Mouse (Mus musculus): ENCODE data around the gene Mapkapk2.
"Not testable (repeated sequence)": the region's sequence is repeated elsewhere in the genome, so short reads cannot be mapped to it uniquely, and the experiment has no call there.

Mapkapk2 gene

DNA sequence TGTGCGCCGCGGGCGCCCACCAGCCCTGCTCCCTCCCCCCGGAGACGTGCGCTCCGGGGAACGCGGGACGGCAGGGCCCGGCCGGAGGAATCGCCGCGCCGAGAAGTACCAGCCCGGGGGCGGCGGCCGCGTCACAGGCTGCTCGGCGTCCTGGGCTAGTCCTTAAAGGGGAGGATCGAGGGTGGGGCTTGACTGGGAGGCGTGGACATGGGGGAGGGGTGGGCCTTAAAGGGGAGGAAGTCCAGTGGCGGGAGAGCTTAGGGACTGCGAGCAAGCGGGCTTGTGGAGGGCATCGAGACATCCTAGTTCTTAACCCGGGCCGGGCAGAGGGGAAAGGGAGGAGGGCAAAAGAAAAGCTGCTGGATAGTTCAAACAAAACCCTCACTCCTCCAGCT lies at the start of gene Mapkapk2:
Gene Mapkapk2, minus strand, starts transcription at position 127 of the 395 bp plus-strand sequence.
- peak; percentile 95 for DNase-seq (ENCODE audit: low spot score)

DNA sequence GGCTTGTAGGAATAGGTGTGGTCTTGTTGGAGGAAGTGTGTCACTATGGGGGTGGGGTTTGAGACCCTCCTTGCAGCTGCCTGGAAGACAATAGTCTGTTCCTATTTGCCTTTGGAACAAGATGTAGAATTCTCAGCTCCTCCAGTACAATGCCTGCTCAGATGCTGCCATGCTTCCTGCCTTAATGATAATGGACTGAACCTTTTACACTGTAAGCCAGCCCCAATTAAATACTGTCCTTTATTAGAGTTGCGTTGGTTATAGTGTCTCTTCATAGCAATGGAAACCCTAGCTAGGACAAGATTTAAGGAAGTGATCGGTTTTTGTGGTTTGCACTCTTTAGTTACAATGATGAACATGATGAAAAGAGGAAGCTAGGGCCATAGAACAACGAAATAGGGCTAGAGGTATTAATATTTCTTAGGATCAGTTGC lies 48.6 kb upstream of the Mapkapk2 start:
- DNase-seq (ENCODE audit: low spot score): no peak

DNA sequence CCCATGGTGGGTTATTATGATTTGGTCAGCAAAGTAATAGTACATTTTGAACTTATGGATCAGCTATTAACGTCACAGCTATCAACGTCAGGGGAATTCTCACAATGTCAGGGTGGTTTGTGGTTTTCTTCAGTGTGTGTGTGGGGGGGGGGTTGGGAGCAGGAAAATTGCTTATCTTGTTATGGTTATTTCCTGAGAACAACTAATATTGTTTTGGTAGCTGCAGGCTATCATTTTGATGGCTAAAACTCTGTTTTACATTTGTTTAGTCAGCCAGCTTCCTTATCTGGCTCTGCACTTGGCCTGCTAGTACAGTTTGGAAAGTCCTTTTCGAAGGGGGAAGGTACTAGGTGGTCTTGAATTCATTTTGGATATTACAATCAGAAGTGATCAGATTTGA lies 47.6 kb upstream of the Mapkapk2 start:
- DNase-seq (ENCODE audit: low spot score): not testable (repeated sequence)

DNA sequence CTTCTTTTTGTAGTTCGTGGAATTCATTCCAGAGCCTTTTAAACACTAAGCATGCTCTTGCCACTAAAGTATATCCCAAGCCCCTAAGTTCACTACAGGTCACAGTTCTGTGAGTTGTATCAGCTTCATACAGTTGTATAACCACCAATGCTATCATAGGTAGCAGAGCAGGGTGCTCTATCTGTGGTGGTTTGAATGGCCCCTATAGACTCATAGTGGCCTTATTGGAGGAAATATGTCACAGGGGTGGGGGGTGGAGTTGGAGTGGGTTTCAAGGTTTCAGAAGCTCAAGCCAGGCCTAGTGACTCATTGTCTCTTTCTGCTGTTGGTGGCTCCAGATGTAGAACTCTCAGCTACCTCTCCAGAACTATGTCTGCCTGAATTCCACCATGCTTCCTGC lies 44.8 kb upstream of the Mapkapk2 start:
- no peak for DNase-seq (ENCODE audit: low spot score)

DNA sequence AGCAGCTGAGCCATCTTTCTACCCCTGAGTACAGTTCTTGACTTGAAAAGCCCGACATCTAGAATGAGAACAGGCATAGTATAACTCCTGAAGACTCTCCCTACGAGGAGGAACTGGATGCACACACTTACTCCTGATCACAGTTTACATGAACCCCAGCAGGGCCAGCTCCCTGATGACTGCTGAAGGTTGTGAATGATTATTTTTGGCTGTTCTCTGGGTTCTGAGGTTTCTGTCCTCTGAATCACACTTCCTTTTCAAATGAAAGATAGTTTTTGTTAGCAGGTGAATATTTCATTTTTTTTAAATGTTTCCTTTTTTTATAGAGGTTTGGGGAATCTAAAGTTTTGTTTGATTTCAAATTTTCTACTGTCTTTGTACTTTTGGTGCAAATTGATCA lies 43.8 kb upstream of the Mapkapk2 start:
- DNase-seq (ENCODE audit: low spot score): no peak

DNA sequence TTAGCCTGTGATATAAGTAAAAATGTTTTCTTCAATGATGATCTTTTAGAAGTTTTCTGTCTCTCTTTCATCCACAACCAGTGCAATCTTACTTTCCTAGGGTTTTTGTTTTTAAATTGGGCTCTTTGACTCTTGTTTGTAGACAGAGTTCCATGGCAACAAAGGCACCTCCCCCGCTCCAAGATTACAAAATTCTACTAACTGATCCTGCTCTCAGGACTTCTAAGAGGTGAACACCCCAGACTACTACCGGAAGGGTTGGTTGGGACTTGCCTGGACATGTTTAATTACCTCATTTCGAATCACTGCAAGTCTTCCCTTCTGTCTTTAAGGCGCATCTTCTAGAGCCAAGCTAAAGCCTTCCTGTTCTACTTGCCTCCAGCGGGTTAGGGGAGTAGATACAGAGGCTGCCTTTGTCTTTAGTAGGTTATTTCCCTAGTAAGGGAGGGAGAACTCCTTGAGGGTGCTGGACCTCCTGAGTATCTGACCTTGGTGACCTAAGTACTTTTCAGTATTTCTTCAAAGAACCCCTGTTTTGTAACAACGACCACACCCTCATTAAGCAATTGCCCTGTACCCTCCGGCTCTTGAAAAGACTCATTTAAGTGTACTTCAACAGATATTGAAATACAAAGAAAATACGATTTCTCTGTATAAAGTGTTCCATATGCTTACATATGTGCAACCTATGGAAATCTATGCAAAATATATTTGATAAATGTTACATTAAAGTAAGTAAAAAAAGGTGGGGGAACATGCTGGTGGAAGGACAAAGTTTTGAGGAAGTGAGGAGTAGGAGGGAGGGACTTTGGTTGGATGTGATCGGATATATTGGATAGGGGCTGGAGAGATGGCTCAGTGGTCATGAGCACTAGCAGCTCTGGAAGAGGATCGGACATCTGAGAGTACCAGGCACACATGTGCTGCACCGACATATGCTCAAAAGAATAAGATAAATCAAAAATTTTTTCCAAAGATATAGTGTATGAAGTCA lies 41.8 kb upstream of the Mapkapk2 start:
- peak; percentile 23 for DNase-seq (ENCODE audit: low spot score)

DNA sequence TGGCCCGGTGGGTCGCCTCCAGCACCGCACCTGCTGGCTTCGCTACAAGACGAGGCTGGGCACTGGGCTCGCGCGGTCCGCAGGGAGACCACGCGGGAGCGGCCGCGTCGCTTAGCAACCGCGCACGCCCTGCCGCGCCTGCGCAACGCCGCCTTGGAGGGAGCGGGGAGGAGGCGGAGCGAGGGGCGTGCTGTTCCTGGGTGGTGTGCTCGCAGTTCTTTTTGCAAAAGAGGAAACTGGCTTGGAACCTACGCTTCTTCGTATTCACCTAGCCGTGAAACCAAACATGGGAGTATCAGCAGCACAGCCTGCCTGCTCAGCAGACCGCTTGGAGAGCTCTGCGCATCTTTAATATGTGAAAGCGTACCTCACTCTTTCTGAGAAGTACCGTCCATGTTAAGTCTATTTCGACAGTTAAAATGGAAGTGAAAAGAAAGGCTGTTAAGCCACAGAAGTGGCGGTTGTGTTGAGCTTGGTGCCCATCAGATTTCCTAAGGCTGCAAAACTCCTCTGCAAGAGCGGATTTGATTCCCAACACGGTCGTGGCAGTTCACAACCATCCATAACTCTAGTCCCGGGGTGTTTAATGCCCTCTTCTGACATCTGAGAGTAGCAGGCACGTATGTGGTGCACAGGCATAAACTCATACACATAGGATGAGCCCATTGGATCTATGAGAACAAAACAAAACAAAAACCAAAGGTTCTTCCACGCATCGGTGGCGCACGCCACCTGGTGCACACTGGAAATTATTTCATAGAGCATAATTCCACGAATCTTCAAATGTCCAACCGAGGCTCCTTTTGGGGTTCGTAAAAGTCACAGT lies 40.8 kb upstream of the Mapkapk2 start, which contains the start of gene Dyrk3:
Gene Dyrk3, minus strand, starts transcription at position 150 of the 826 bp plus-strand sequence.
- DNase-seq (ENCODE audit: low spot score): peak; percentile 98

DNA sequence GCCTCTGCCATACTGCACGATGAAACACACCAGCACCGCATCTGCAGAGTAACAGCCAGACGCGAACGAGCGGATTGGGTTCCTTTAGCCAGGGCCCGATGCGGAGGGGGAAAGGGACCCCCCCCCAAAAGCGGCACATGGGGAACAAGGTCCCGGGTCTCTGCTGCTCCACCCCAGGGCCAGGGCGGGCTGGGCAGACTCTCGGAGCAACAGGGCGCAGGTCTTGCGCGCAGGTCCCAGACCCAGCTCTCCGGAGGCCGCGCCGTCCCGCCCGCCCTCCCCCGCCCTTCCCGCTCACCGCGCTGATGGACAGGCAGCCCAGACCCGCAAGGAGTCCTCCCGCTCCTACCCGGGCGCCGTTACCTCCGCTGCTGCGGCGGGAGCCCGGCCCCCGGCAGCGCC lies 40.1 kb upstream of the Mapkapk2 start:
- DNase-seq (ENCODE audit: low spot score): peak; percentile 53

DNA sequence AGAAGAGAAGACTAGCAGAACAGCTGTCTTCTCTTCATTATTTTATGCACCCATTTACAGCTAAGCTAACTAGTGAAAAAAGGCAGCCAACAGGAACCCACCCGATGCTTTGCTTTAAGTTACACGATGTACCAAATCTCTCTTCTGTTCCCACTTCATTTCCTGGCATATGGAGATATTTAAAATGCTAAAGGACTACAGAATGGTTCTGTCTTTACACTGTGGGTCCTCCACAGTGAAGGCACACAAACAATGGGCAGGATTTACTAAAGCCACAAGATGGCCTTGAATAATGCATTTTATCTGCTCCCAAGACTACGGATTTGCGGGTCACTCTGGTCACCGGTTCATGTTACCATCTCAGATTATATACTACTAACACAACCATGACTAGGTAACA lies 39.5 kb upstream of the Mapkapk2 start:
- DNase-seq (ENCODE audit: low spot score): peak; percentile 37

DNA sequence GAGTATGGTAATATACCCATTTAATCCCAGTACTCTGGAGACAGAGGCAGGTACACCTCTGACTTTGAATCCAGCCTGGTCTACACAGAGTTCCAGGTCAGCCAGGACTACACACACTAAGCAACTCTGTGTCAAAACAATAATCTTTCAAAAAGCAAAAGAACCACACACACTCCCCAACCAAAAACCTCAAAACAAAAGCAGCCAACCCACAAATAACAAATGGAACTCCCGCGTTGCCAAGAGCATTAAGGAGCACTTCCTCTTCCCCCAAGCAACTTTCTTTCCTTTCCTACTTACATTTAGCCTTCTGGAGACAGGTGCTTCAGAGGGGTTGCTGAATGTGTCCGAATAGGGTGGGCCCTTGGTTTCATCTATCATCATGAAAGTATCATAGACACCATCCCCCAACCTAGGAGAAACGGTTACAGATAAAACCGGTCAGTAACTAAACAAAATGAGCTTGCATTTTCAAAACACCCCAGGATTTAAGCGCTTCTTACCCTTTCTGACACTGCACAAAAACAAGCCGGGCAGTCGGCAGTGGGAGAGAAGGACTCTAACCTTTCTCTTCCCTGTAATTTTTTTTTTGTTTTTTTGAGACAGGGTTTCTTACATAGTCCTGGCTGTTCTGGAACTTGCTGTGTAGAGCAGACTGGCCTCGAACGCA lies 38.5 kb upstream of the Mapkapk2 start:
- no peak for DNase-seq (ENCODE audit: low spot score)

DNA sequence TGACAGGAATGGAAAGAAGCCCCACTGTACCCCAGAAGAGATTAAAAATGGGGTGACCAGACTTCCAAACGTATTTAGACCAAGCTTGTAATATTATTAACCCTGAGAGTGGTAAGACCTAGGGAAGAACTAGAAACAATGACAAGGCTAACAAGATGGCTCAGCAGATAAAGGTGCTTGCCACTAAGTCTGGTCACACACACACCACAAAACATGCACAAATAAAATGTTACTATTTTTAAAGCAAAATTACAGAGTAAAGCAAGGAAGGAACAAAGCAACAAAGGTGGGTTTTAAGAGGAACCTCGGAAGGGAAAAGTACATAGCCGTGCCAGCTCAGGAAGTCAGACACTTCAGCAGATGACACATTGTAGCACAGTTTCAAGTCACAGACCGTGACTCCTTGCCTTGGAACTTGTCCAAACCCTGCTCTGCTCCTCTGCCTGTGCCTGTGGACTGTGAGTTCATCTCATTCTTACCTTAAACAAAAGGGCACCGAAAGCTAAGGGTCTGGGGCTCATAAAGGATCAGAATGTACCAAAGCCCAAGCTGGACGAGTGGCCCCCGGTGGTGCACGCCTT lies 37.4 kb upstream of the Mapkapk2 start:
- no peak for DNase-seq (ENCODE audit: low spot score)

DNA sequence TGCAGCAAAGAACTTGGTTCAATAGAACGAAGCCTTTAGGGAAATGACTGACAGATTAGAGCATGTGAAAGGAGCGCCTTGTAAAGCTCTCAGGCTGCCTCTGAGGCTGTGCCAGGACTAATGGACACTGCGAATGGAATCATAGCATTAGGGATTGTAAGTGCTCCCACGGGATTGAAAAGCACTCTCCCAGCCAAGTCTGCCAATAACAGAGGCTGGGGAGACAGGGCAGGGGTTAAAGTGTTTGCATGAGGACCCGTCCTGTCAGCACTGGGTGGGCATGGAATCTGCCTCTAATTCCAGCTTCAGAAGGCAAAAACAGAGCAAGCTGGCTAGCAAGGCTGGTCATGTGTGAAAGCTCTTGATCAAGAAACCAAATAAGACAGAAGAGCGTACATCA lies 36.6 kb upstream of the Mapkapk2 start:
- DNase-seq (ENCODE audit: low spot score): no peak

DNA sequence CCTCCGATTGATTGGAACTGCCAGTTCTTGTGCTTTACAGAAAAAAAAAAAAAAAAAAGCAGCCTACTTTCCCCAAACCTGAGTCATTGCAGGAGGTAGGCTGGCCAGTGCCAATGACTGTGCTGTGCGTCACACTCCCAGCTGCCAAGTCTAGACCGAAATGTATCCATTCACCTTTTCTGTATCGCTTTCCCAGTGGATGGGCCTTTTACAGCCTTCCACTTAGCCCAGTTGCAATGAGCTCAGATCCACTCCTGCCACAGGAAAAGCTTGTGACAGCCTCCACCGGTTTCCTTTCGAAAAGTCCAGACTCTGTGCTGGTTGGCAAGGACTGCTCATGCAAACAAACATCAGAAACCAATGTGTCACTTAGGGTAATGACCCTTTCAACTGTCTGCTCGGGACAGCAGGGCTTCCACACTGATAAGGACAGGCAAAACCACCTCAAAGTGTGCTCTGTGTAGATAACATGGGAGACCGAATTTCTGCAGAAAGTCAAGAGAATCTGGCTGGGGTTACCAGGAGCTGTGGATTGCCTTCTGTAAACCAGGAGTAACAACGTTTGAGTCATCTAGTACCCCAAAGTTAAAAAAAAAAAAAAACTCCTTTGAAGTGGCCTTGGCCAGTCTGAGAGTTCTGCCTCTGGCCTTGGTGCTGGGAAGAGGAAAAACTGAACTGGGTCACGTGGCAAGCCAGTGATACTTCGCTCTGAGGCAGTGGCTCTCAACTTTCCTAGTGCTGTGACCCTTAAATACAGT lies 28.5 kb upstream of the Mapkapk2 start:
- no peak for DNase-seq (ENCODE audit: low spot score)

DNA sequence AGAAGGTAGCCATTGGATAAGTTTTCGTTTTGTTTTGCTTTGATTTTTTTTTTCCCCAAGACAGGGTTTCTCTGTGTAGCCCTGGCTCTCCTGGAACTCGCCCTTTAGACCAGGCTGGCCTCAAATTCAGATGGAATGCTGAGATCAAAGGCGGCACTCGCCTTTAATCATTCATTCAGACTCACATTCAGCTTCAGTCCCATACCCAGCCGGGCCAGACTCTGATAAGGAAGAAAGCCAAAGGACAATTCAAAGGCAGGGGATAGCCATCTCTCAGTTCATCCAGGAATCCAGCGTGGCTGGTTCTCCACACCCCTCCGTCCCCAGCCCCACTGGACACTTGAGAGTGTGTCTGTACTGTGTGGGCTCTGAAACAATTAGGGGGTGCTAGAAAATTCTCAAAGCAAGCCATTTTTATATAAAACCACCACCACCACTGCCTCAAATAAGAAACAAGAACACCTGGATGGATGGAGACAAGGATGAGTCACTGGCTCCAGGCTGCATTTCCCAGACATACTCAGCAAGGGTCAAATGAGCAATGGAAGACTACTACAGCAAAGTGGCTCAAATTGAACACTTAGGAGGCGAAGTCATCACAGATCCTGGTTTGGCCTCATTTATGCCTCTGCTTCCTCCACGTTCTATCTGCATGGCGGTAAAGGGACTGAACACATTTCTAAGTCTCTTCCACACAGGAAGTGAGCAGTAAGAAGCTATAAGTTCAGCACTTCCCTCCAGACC lies 26.1 kb upstream of the Mapkapk2 start:
- DNase-seq (ENCODE audit: low spot score): no peak

DNA sequence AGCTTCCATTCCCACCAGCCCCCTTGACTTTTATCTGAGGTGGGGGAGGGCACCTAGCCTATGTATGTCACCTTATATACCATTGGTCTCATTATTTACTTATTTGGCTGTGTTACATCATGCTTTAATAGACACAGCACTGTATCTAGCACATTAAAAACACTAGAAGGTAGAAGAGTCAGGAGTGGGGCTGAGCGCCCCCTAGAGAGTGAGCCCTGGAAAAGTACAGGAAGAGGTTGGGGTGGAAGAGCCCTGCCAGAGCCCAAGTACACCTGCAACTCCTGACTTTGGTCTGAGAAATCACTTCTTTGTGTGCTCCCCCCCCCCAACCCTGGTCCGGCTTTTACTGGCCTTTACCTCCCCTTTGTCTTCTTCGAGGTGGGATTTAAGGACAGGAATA lies 24.4 kb upstream of the Mapkapk2 start:
- no peak for DNase-seq (ENCODE audit: low spot score)

DNA sequence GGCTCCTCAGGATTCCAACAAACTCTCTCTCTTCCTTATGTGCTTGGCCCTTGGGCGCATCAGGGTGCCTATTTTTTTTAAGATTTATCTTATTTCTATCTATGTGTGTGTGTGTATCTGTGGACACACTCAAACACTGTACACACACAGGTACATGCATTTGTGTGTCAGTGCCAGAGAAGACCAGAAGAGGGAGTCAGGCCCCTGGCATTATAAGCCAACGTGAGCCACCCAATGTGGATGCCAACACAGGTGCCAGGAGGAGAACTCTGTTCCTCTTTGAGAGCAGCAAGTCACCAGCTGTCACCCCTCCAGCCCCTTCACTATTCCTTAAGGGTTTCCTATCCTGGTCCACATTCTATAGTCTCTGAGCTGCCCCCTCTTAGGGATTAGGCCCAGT lies 21.4 kb upstream of the Mapkapk2 start:
- no peak for DNase-seq (ENCODE audit: low spot score)

DNA sequence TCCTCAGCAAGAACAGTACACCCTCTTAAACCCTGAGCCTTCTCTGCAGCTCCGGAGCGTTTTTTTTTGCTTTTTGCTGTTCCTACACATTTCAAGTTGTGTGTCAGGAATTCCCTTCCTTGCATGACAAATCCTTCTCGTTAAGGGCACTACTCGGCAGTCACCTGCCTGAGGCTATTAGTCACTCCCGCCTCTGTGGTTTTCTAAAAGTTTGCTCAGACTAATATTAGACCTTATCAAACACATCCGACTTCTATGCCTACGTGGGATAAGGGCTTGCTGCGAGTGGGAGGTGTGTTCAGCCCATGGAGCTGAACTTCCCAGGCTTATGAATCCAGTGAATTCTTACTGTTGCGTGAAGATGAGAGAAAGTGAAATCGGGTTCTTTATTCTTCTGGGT lies 20.9 kb upstream of the Mapkapk2 start:
- no peak for DNase-seq (ENCODE audit: low spot score)

DNA sequence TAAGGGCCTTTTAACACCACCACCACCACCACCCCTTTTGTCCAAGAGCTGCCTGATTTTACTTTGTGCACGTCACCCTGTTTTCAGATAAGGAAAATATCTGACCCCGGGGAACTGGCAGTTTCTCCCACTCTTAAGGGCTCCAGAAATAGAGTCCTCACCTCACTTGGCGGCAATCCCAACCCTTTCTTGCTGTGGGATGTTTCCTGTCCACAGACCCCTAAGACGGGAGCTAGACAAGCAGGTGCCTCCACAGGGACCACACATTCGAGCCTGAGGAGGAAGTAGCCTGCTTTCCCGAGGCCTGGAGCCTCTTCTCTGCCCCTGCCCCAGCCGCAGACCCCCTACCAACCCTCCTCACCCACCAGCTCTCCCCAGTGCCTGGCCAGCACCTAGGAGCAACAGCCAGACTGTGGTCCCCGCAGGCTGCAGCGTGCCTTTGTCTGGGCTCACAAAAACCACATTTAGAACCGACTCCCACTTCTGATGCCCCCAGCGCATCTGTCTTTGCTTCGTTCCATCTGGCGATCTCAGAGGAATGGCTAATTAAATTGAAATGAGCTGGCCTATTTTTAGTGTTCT lies 18.9 kb upstream of the Mapkapk2 start:
- DNase-seq (ENCODE audit: low spot score): no peak

DNA sequence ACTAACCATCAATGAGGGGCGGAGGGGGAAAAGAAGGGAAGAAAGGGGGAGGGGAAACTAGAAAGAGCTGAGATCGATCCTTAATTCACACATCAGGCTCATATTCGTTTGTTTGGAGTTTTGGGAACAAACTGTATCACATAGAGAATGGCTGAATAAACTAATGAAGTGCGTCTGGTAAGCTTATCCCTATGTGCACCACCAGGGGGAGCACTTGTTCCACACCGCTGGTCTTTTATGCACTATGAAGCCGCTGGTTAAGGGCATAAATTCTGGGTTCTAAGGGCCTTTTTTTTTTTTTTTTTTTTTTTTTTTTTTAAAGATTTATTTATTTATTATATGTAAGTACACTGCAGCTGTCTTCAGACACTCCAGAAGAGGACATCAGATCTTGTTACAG lies 18.3 kb upstream of the Mapkapk2 start:
- peak; percentile 88 for DNase-seq (ENCODE audit: low spot score)

DNA sequence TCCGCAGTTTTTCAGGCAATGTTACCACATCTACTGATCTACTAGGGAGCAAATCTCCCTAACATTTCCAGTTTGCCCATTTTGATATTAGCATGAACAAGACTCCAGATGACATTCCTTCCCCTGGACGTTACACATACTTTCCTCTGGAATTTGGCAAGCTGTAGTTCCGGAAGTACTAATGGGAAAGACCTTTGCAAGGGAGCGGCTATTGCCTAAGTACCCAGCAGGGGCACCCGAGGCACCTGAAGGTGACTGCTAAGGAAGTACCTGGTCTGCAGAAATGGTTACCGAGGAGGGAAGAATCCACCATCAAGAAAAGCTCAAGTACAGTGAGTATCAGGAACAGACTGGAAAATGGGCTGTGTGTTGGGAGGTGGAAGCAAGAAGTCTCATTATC lies 14.9 kb upstream of the Mapkapk2 start:
- DNase-seq (ENCODE audit: low spot score): peak; percentile 48
